Mouse (Mus musculus): Measurements from ENCODE around the gene Tacr1. TPM values are rescaled to one million over a fixed set of nuclear protein-coding genes. Genes with fewer than 3 reads are reported as not detected.

Gene Tacr1
- total RNA-seq, 1 experiment: not detected

GRCm38 (mm10) chr6:82536641-82537040, 134.5 kb downstream of the Tacr1 start:
- Histone ChIP-seq H3K9ac (ENCODE audit: insufficient read depth, low read depth, low read length, poor library complexity, severe bottlenecking) (no peak overlapping the region), H3K4me1 (ENCODE audit: control insufficient read depth in 2 of 2, insufficient read depth in 2 of 2, low read length in 2 of 2, poor library complexity in 1 of 2) (0 out of 4 replicates have a peak, but pooled peaks cover 0 to 2% of the 10 kb centered on the region in 2 experiments), H3K27ac (ENCODE audit: insufficient read depth, low read depth, low read length, poor library complexity, severe bottlenecking) (no peak overlapping the region), H3K9me3 (ENCODE audit: control insufficient read depth, insufficient read depth, low read depth, low read length) (no peaks in the 10 kb centered on the region), H3K36me3 (ENCODE audit: control insufficient read depth, insufficient read depth, low read length, poor library complexity, severe bottlenecking) (no peaks in the 10 kb centered on the region), H3K4me3 (ENCODE audit: insufficient read depth in 1 of 2, low read depth in 1 of 2, low read length in 2 of 2, poor library complexity in 1 of 2, severe bottlenecking in 1 of 2) (no peak overlapping the region)
- DNase-seq (ENCODE audit: low read depth, low spot score): no peak
- in situ Hi-C loops (cut with MboI; ENCODE audit: low sequenced_read_pairs in 2 of 2, unreplicated experiment in 2 of 2): no loop called here
- TF ChIP-seq MAFK (IDR thresholded peaks at IDR 0.05; ENCODE audit: insufficient read depth, low read depth, low read length): no peak
- TF ChIP-seq CHD2 (IDR thresholded peaks at IDR 0.05; ENCODE audit: low read depth, low read length): no peak
- no peak for TF ChIP-seq HCFC1 (IDR thresholded peaks at IDR 0.05; ENCODE audit: borderline replicate concordance, insufficient read depth, low read length)
- TF ChIP-seq ZNF384 (IDR thresholded peaks at IDR 0.05; ENCODE audit: low read depth, low read length): no peak
- TF ChIP-seq ZC3H11A (IDR thresholded peaks at IDR 0.05; ENCODE audit: borderline replicate concordance, low read depth, low read length): no peak

DNA sequence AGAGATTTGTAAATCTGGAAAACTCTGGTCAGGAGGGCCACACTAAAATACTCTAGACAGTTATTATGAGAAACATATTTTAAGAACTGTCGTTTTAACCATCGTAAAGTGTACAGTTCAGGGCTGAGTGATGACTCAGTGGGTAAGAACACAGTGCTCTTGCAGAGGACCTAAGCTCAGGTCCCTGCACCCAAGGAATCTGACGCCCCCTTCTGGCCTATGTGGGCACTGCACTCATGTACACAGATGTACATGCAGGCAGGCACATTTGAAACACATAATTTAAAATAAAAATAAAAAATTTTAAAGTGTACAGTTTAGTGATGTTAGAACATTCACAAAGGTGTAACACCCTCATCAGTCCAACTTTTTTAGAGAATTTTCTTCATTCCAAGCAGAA, 147.1 kb downstream of the Tacr1 start:
- in situ Hi-C loops (cut with MboI; ENCODE audit: low sequenced_read_pairs in 2 of 2, unreplicated experiment in 2 of 2): no loop called here
- Histone ChIP-seq H3K4me3 (ENCODE audit: insufficient read depth in 1 of 2, low read depth in 1 of 2, low read length in 2 of 2, poor library complexity in 1 of 2, severe bottlenecking in 1 of 2) (no peak overlapping the region), H3K9me3 (ENCODE audit: control insufficient read depth, insufficient read depth, low read depth, low read length) (no peaks in the 10 kb centered on the region), H3K9ac (ENCODE audit: insufficient read depth, low read depth, low read length, poor library complexity, severe bottlenecking) (no peak overlapping the region), H3K4me1 (ENCODE audit: control insufficient read depth in 2 of 2, insufficient read depth in 2 of 2, low read length in 2 of 2, poor library complexity in 1 of 2) (no peaks in the 10 kb centered on the region), H3K36me3 (ENCODE audit: control insufficient read depth, insufficient read depth, low read length, poor library complexity, severe bottlenecking) (no peaks in the 10 kb centered on the region), H3K27ac (ENCODE audit: insufficient read depth, low read depth, low read length, poor library complexity, severe bottlenecking) (no peak overlapping the region)
- TF ChIP-seq ZC3H11A (IDR thresholded peaks at IDR 0.05; ENCODE audit: borderline replicate concordance, low read depth, low read length) (no peak), ZNF384 (IDR thresholded peaks at IDR 0.05; ENCODE audit: low read depth, low read length) (no peak), MAFK (IDR thresholded peaks at IDR 0.05; ENCODE audit: insufficient read depth, low read depth, low read length) (no peak), HCFC1 (IDR thresholded peaks at IDR 0.05; ENCODE audit: borderline replicate concordance, insufficient read depth, low read length) (no peak)
- DNase-seq (ENCODE audit: low read depth, low spot score): peak; percentile 26

GRCm38 (mm10) chr6:82575445-82575844, 173.3 kb downstream of the Tacr1 start:
- no peaks in the 10 kb centered on the region for H3K9me3 ChIP-seq (ENCODE audit: control insufficient read depth, insufficient read depth, low read depth, low read length)

GRCm38 (mm10) chr6:82585396-82585795, 183.3 kb downstream of the Tacr1 start:
- DNase-seq (ENCODE audit: low read depth, low spot score): no peak
- TF ChIP-seq ZC3H11A (IDR thresholded peaks at IDR 0.05; ENCODE audit: borderline replicate concordance, low read depth, low read length) (no peak), MAFK (IDR thresholded peaks at IDR 0.05; ENCODE audit: insufficient read depth, low read depth, low read length) (no peak), HCFC1 (IDR thresholded peaks at IDR 0.05; ENCODE audit: borderline replicate concordance, insufficient read depth, low read length) (no peak), CHD2 (IDR thresholded peaks at IDR 0.05; ENCODE audit: low read depth, low read length) (no peak), ZNF384 (IDR thresholded peaks at IDR 0.05; ENCODE audit: low read depth, low read length) (no peak)

More at GRCm38 (mm10) chr6:82575445-82575844, 173.3 kb downstream of the Tacr1 start:
- H3K36me3 ChIP-seq (ENCODE audit: control insufficient read depth, insufficient read depth, low read length, poor library complexity, severe bottlenecking): no peaks in the 10 kb centered on the region
- no peaks in the 10 kb centered on the region for H3K4me1 ChIP-seq (ENCODE audit: control insufficient read depth in 2 of 2, insufficient read depth in 2 of 2, low read length in 2 of 2, poor library complexity in 1 of 2)
- in situ Hi-C loops (cut with MboI; ENCODE audit: low sequenced_read_pairs in 2 of 2, unreplicated experiment in 2 of 2): no loop called here
- H3K4me3 ChIP-seq (ENCODE audit: insufficient read depth in 1 of 2, low read depth in 1 of 2, low read length in 2 of 2, poor library complexity in 1 of 2, severe bottlenecking in 1 of 2): no peak overlapping the region
- DNase-seq (ENCODE audit: low read depth, low spot score): no peak
- no peak overlapping the region for H3K27ac ChIP-seq (ENCODE audit: insufficient read depth, low read depth, low read length, poor library complexity, severe bottlenecking)
- H3K9ac ChIP-seq (ENCODE audit: insufficient read depth, low read depth, low read length, poor library complexity, severe bottlenecking): no peak overlapping the region
- TF ChIP-seq ZNF384 (IDR thresholded peaks at IDR 0.05; ENCODE audit: low read depth, low read length) (no peak), CHD2 (IDR thresholded peaks at IDR 0.05; ENCODE audit: low read depth, low read length) (no peak), ZC3H11A (IDR thresholded peaks at IDR 0.05; ENCODE audit: borderline replicate concordance, low read depth, low read length) (no peak), HCFC1 (IDR thresholded peaks at IDR 0.05; ENCODE audit: borderline replicate concordance, insufficient read depth, low read length) (no peak), MAFK (IDR thresholded peaks at IDR 0.05; ENCODE audit: insufficient read depth, low read depth, low read length) (no peak)

GRCm38 (mm10) chr6:82589387-82589786, 187.3 kb downstream of the Tacr1 start:
- no peak for TF ChIP-seq HCFC1 (IDR thresholded peaks at IDR 0.05; ENCODE audit: borderline replicate concordance, insufficient read depth, low read length)
- no peak for TF ChIP-seq ZC3H11A (IDR thresholded peaks at IDR 0.05; ENCODE audit: borderline replicate concordance, low read depth, low read length)
- no peak for TF ChIP-seq CHD2 (IDR thresholded peaks at IDR 0.05; ENCODE audit: low read depth, low read length)
- no peak overlapping the region for H3K27ac ChIP-seq (ENCODE audit: insufficient read depth, low read depth, low read length, poor library complexity, severe bottlenecking)
- H3K9me3 ChIP-seq (ENCODE audit: control insufficient read depth, insufficient read depth, low read depth, low read length): no peaks in the 10 kb centered on the region
- in situ Hi-C loops (cut with MboI; ENCODE audit: low sequenced_read_pairs in 2 of 2, unreplicated experiment in 2 of 2): no loop called here
- no peak overlapping the region for H3K9ac ChIP-seq (ENCODE audit: insufficient read depth, low read depth, low read length, poor library complexity, severe bottlenecking)
- H3K4me1 ChIP-seq (ENCODE audit: control insufficient read depth in 2 of 2, insufficient read depth in 2 of 2, low read length in 2 of 2, poor library complexity in 1 of 2): no peaks in the 10 kb centered on the region
- DNase-seq (ENCODE audit: low read depth, low spot score): no peak
- no peaks in the 10 kb centered on the region for H3K36me3 ChIP-seq (ENCODE audit: control insufficient read depth, insufficient read depth, low read length, poor library complexity, severe bottlenecking)
- H3K4me3 ChIP-seq (ENCODE audit: insufficient read depth in 1 of 2, low read depth in 1 of 2, low read length in 2 of 2, poor library complexity in 1 of 2, severe bottlenecking in 1 of 2): no peak overlapping the region

More at GRCm38 (mm10) chr6:82585396-82585795, 183.3 kb downstream of the Tacr1 start:
- Histone ChIP-seq H3K4me3 (ENCODE audit: insufficient read depth in 1 of 2, low read depth in 1 of 2, low read length in 2 of 2, poor library complexity in 1 of 2, severe bottlenecking in 1 of 2) (no peak overlapping the region), H3K36me3 (ENCODE audit: control insufficient read depth, insufficient read depth, low read length, poor library complexity, severe bottlenecking) (no peaks in the 10 kb centered on the region), H3K9me3 (ENCODE audit: control insufficient read depth, insufficient read depth, low read depth, low read length) (no peaks in the 10 kb centered on the region), H3K27ac (ENCODE audit: insufficient read depth, low read depth, low read length, poor library complexity, severe bottlenecking) (no peak overlapping the region), H3K4me1 (ENCODE audit: control insufficient read depth in 2 of 2, insufficient read depth in 2 of 2, low read length in 2 of 2, poor library complexity in 1 of 2) (no peaks in the 10 kb centered on the region), H3K9ac (ENCODE audit: insufficient read depth, low read depth, low read length, poor library complexity, severe bottlenecking) (no peak overlapping the region)
- in situ Hi-C loops (cut with MboI; ENCODE audit: low sequenced_read_pairs in 2 of 2, unreplicated experiment in 2 of 2): no loop called here

Measured in ES-E14 (cell line).